Mouse (Mus musculus): ENCODE data around the gene Grin1. TPM values are rescaled to one million over a fixed set of nuclear protein-coding genes. Genes with fewer than 3 reads are reported as not detected.

Grin1 gene
- polyA plus RNA-seq, 1 experiment = 286 TPM

DNA sequence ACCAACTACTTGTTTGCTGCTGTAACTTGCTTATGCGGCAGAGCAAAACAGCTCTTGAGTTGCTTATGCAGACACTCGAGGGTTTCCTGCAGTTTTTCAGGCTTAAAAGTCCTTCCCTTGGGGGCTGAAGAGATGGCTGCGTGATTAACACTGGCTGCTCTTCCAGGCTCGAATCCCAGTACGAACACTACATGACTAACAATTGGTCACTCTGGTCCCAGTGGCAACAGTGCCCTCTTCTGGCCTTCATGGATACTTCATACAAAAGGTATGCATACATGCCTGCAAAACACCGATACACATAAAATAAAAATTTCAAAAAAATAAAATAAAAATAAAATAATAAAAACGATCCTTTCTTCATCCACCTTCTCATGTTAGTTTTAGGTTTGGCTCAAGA, 9.5 kb upstream of the Grin1 start:
- Histone ChIP-seq H3K27ac (ENCODE audit: insufficient read depth, low read depth, low read length) (no peak overlapping the region), H3K4me1 (ENCODE audit: control insufficient read depth, insufficient read depth, low read length) (peaks cover 3% of the 10 kb centered on the region; the same call in 1 of the 2 replicates), H3K4me3 (ENCODE audit: insufficient read depth, low read depth, low read length) (no peak overlapping the region)
- TF ChIP-seq POLR2A (IDR thresholded peaks at IDR 0.05; ENCODE audit: insufficient read depth, low read depth, low read length) = no peak
- WGBS = 24% methylated on average over 7 of the region's 7 CpGs

DNA sequence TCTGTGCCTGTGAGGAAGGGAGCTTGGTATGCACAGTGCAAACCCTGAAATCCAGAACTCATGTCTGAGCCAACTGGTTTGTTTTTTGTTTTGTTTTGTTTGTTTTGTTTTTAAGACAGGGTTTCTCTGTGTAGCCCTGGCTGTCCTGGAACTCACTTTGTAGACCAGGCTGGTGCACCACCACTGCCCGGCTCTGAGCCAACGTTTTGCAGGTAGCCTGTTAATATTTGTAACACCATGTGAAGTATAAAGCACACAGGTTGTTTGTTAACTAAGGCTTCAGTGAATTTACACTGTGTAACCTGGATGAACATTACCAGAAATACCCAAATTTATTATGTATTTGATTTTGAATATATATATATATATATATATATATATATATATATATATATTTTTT, 7.0 kb upstream of the Grin1 start:
- H3K4me3 ChIP-seq (ENCODE audit: insufficient read depth, low read depth, low read length) = no peak overlapping the region
- no peaks in the 10 kb centered on the region for H3K4me1 ChIP-seq (ENCODE audit: control insufficient read depth, insufficient read depth, low read length)
- WGBS = 71% methylated on average over 2 of the region's 2 CpGs
- TF ChIP-seq POLR2A (IDR thresholded peaks at IDR 0.05; ENCODE audit: insufficient read depth, low read depth, low read length) (no peak), CTCF (IDR thresholded peaks at IDR 0.05; ENCODE audit: insufficient read depth, low read depth, low read length) (no peak)
- H3K27ac ChIP-seq (ENCODE audit: insufficient read depth, low read depth, low read length) = no peak overlapping the region

DNA sequence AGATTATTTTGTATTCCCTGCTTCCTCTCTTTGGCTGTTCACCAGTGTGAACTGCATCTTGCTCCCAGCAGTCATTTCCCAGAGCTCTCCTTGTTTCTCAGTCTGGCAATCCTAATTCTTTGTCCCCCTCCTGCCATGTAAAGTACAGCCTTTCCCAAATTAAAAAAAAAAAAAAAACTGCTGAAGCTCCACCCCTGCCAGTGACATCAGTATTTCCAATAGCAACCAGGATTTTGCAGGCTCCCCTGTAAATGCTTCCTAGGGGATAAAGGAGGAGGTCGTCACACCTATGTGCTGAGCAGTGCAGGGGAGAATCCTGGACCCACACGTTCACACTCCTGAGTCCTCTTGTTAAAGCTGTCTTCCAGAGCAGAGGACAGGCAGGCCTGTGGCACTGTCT, 1.1 kb upstream of the Grin1 start:
- H3K4me1 ChIP-seq (ENCODE audit: control insufficient read depth, insufficient read depth, low read length) = peaks cover 9% of the 10 kb centered on the region
- no peak overlapping the region for H3K4me3 ChIP-seq (ENCODE audit: insufficient read depth, low read depth, low read length)
- WGBS = 15% methylated on average over 2 of the region's 2 CpGs
- TF ChIP-seq POLR2A (IDR thresholded peaks at IDR 0.05; ENCODE audit: insufficient read depth, low read depth, low read length) = no peak
- TF ChIP-seq CTCF (IDR thresholded peaks at IDR 0.05; ENCODE audit: insufficient read depth, low read depth, low read length) = no peak
- H3K27ac ChIP-seq (ENCODE audit: insufficient read depth, low read depth, low read length) = peak overlapping the region; percentile 42; the same call in 1 of the 2 replicates

DNA sequence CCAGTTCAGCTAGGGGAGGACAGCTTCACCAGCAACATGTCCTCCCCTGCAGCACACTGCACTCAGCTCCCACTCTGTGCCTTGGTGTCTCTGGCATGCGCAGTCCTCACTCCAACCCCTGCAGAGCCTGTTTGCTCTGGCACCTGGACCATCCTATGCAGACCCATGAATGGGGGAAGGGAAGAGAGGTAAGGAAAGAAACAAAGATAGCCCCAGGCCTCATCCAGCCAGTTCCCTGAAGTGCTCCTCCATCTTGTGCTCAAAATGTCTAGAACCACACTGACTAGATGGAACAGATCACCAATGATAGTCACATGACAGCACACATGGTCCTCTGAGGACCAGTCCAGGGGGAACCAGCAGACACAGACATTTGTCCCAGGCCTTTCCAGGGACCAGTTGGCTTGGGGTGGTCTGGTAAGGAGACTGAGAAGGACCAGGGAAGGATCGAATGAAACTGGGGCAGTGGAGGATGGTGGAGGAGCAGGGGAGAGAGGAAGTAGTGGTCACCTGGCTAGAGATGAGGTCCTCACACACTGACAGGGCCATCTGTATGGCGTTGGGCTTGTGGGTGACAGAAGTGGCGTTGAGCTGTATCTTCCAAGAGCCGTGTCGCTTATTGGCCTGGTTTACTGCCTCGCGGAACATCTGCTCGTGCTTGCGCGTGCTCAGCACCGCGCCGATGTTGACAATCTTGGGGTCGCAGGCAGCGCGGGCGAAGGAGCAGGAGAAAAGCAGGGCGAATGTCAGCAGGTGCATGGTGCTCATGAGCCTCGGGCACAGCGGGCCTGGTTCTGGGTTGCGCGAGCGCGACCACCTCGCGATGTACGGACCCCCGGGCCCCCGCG, 644 bp downstream of the Grin1 start:
- 1% methylated on average over 31 of the region's 31 CpGs for WGBS
- Histone ChIP-seq H3K4me3 (ENCODE audit: insufficient read depth, low read depth, low read length) (peak overlapping the region; percentile 73), H3K4me1 (ENCODE audit: control insufficient read depth, insufficient read depth, low read length) (peaks cover 16% of the 10 kb centered on the region), H3K27ac (ENCODE audit: insufficient read depth, low read depth, low read length) (peak overlapping the region; percentile 97)
- TF ChIP-seq CTCF (IDR thresholded peaks at IDR 0.05; ENCODE audit: insufficient read depth, low read depth, low read length) = no peak
- TF ChIP-seq POLR2A (IDR thresholded peaks at IDR 0.05; ENCODE audit: insufficient read depth, low read depth, low read length) = no peak

DNA sequence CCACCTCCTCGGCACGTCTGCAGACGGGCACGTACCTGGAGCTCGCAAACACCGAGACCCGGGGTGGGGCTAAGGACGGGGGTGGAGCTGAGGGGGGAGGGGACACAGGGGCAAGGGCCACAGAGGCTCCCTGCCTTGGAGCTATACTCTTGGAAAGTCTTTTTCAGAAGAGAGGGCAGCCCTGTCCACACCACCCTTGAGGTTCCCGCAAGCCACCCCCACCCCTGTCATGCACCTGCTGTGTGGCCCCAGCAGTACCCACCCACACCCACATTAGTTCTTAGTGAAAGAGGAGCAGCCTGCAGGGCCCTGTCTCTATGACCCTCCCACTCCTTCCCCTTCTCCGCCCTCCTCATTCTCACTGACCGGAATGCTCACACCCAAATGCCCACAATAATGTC, 7.5 kb downstream of the Grin1 start:
- H3K4me3 ChIP-seq (ENCODE audit: insufficient read depth, low read depth, low read length) = no peak overlapping the region
- TF ChIP-seq POLR2A (IDR thresholded peaks at IDR 0.05; ENCODE audit: insufficient read depth, low read depth, low read length) = no peak
- no peak for TF ChIP-seq CTCF (IDR thresholded peaks at IDR 0.05; ENCODE audit: insufficient read depth, low read depth, low read length)
- H3K4me1 ChIP-seq (ENCODE audit: control insufficient read depth, insufficient read depth, low read length) = peaks cover 31% of the 10 kb centered on the region
- no peak overlapping the region for H3K27ac ChIP-seq (ENCODE audit: insufficient read depth, low read depth, low read length)
- 11% methylated on average over 11 of the region's 11 CpGs for WGBS

DNA sequence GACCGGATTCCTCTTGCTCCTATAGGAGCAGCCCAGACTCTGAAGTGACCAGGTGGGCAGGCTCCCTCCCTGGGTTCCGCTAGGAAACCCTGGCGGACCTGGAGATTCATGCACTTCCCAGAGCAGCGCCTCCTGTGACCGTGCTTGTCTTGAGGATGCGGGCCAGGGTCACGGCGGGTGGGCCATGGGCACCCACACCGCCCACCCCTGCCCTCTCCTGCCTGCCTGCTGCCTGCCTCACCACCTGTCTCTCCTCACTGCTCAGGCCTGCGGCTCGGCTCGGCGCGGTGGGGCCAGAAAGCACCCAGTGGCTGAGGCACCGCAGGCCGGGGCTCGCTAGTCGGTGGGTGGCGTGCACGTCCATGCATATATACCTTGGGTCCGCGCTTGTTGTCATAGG, 8.0 kb downstream of the Grin1 start:
- WGBS = 18% methylated on average over 22 of the region's 22 CpGs
- H3K4me1 ChIP-seq (ENCODE audit: control insufficient read depth, insufficient read depth, low read length) = peaks cover 31% of the 10 kb centered on the region
- no peak for TF ChIP-seq POLR2A (IDR thresholded peaks at IDR 0.05; ENCODE audit: insufficient read depth, low read depth, low read length)
- no peak for TF ChIP-seq CTCF (IDR thresholded peaks at IDR 0.05; ENCODE audit: insufficient read depth, low read depth, low read length)
- H3K27ac ChIP-seq (ENCODE audit: insufficient read depth, low read depth, low read length) = no peak overlapping the region
- no peak overlapping the region for H3K4me3 ChIP-seq (ENCODE audit: insufficient read depth, low read depth, low read length)

DNA sequence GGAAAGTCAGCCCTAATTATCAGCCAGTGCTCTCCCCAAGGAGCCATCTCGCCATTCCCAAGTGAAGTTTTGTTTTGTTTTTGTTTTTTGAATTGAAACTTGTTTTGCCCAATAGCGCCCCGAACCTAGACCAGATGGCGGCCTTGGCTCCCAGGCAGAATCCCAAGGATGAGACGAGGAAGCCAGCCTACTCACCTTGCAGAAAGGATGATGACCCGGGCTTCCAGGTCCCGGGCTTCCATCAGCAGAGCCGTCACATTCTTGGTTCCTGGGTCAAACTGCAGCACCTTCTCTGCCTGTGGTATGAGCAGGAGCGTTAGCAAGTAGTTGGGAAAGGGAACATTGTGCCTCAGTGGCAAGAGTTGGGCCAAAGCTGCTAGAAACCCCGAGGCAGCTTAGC, 8.8 kb downstream of the Grin1 start:
- Histone ChIP-seq H3K4me1 (ENCODE audit: control insufficient read depth, insufficient read depth, low read length) (peaks cover 36% of the 10 kb centered on the region), H3K27ac (ENCODE audit: insufficient read depth, low read depth, low read length) (no peak overlapping the region), H3K4me3 (ENCODE audit: insufficient read depth, low read depth, low read length) (no peak overlapping the region)
- 55% methylated on average over 10 of the region's 10 CpGs for WGBS
- TF ChIP-seq POLR2A (IDR thresholded peaks at IDR 0.05; ENCODE audit: insufficient read depth, low read depth, low read length) (no peak), CTCF (IDR thresholded peaks at IDR 0.05; ENCODE audit: insufficient read depth, low read depth, low read length) (no peak)

DNA sequence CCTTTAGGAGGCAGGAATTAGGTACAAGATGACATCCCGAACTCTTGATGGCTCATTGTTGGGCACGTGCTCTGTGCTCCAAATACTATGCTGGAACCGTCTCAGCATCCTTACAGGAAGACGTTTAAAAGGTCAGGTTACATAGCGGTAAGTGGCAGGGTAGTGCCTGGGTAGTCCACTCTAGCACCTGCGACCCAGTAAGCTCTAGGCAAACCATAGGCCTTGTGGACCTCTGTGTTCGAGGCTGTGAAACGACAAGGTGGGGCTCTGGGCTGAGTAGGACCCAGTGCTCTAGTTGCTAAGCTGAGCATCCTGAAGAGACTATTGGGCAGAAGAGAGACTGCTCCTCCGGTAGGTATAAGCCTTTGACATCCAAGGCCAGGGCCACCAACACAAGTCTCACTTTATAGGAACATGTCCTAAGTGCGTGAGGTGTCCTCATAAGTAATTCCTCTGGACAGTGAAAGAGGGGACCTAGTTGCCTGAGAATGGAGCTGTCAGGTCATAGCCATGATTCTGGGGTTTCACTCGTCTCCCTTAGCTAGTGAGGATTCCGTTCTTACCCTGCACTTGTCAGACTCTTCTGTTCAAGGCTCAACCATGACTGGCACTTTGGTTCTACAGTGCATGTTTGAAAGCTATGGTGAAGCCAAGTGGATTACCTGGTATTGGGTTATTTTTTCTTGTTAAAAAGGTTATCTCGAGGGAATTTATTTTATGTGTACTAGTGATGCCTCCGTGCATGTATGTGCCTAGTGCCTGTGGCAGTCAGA, 13.2 kb downstream of the Grin1 start:
- TF ChIP-seq POLR2A (IDR thresholded peaks at IDR 0.05; ENCODE audit: insufficient read depth, low read depth, low read length) (no peak), CTCF (IDR thresholded peaks at IDR 0.05; ENCODE audit: insufficient read depth, low read depth, low read length) (no peak)
- Histone ChIP-seq H3K27ac (ENCODE audit: insufficient read depth, low read depth, low read length) (no peak overlapping the region), H3K4me3 (ENCODE audit: insufficient read depth, low read depth, low read length) (no peak overlapping the region)

More for the DNA sequence above, 13.2 kb downstream of the Grin1 start:
- WGBS = 46% methylated on average over 14 of the region's 14 CpGs
- peaks cover 13% of the 10 kb centered on the region for H3K4me1 ChIP-seq (ENCODE audit: control insufficient read depth, insufficient read depth, low read length)

Measured in olfactory bulb, adult 2 months (tissue).